Mouse (Mus musculus) limb, embryonic 10.5 days (tissue): Measurements from ENCODE around the gene Mettl9. TPM values are rescaled to one million over a fixed set of nuclear protein-coding genes. Genes with fewer than 3 reads are reported as not detected.

ENCODE experiments used
- DNase-seq: peaks from one replicate; pipeline ENCODE4 v3.0.0-alpha.2; 2017; ENCODE audit warnings: low spot score
- H3K27ac ChIP-seq: fragments of 300-500 bp; sonication (generic); 2 replicates; pipeline ENCODE4 v1.5.1; 2016; ENCODE audit warnings: mild to moderate bottlenecking
- H3K27me3 ChIP-seq: fragments of 300-500 bp; sonication (generic); 2 replicates; pipeline ENCODE4 v1.6.1; 2016; ENCODE audit warnings: low read depth, mild to moderate bottlenecking; ENCODE audit not compliant: poor library complexity, severe bottlenecking
- H3K36me3 ChIP-seq: fragments of 300-500 bp; sonication (generic); 2 replicates; pipeline ENCODE4 v1.6.1; 2016; ENCODE audit warnings: mild to moderate bottlenecking, moderate library complexity
- H3K4me1 ChIP-seq: fragments of 300-500 bp; sonication (generic); 2 replicates; pipeline ENCODE4 v1.6.1; 2016
- H3K4me3 ChIP-seq: fragments of 300-500 bp; sonication (generic); 2 replicates; pipeline ENCODE4 v1.5.1; 2016; ENCODE audit warnings: mild to moderate bottlenecking, moderate library complexity
- H3K9me3 ChIP-seq: fragments of 300-500 bp; sonication (generic); replicated peaks from 2 replicates; pipeline ENCODE4 v1.6.1; 2016; ENCODE audit warnings: mild to moderate bottlenecking
- WGBS: fragments of 180-500 bp; shearing (Covaris S2); methylation state at CpG from one replicate; pipeline ENCODE4 v1.1.7; 2016; 5-methylcytosine and 5-hydroxymethylcytosine counted together
- polyA plus RNA-seq: library from polyadenylated mRNA; unstranded; fragments of >200 nt; fragmentation: Nextera tagmentation; extraction: Ambion mirVana; gene quantifications from 2 replicates; pipeline ENCODE4 v1.2.1, GENCODE M21; 2016

Gene Mettl9
- polyA plus RNA-seq, 1 experiment from 2014 or later: 223 TPM

DNA sequence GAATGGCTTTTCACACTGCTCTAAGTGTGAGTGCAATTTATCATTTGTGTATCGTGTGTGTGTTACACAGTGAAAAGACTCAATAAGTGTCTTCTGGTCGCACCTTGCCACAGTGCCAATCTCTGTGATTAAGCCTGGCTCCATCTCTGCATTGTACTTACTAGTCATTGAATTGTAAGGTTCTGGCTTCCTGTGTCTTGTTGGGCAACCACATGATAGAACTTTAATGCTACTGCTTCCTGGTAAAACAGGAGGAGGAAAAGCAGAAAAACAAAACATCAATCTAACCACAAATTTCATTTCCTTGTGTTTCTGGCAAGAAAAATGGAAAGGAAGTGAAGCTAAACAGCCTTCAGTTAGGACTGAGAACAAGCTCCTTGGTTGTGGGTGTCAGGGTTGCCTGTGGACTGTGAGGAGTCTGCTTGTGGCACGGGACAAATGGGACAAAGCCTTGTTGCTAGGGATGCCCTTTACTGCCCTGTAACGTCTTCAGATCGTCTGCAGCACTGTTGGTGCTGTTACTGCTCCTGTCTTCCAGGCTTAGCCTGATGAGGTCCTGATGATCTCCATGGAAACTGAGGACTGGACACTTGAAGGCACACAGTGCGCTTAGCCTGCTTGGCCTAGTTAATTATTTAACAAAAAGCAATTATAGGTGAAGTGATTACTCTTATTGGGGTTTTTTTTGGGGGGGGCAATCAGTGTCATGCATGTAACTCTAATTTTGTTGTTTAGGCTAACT is 25.4 kb downstream of the Mettl9 start:
- H3K4me1 ChIP-seq: no peaks in the 10 kb centered on the region
- H3K27ac ChIP-seq: no peak overlapping the region
- 76% methylated on average over 6 of the region's 6 CpGs for WGBS
- H3K4me3 ChIP-seq: no peak overlapping the region
- DNase-seq: no peak
- no peaks in the 10 kb centered on the region for H3K9me3 ChIP-seq
- no peaks in the 10 kb centered on the region for H3K27me3 ChIP-seq
- peaks cover 85% of the 10 kb centered on the region for H3K36me3 ChIP-seq

- H3K36me3 ChIP-seq: peaks cover 78% of the 10 kb centered on the region
- no peak for DNase-seq
- H3K27ac ChIP-seq: no peak overlapping the region
- no peaks in the 10 kb centered on the region for H3K9me3 ChIP-seq
- H3K27me3 ChIP-seq: no peaks in the 10 kb centered on the region
- no peak overlapping the region for H3K4me3 ChIP-seq
- WGBS: 74% methylated on average over 4 of the region's 4 CpGs
- no peaks in the 10 kb centered on the region for H3K4me1 ChIP-seq
Measured at GRCm38 (mm10) chr7:121064309-121064708, 30.1 kb downstream of the Mettl9 start.

DNA sequence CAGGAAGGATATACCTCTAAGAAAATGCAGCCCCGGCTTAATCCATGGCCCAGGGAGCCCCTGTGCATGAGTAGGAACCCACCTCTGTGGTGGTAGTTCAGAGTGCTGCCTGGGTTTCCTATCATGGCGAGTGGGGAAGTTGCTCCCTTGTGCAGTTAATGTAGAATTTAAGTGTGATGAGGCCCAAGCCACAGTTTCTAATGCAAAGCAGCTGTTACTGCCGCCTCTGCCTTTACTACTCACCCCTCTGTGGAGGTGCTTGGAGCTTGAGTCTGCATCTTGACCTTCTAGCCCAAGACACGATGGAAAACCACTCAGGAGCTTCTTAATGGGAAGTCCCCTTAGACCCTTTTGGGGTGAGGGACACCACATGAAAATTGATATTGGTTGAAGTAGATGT is 37.0 kb downstream of the Mettl9 start:
- H3K4me1 ChIP-seq: 0 out of 2 replicates have a peak, but pooled peaks cover 4% of the 10 kb centered on the region
- H3K36me3 ChIP-seq: peaks cover 87% of the 10 kb centered on the region
- H3K4me3 ChIP-seq: no peak overlapping the region
- WGBS: 77% methylated on average over 4 of the region's 4 CpGs
- no peak overlapping the region for H3K27ac ChIP-seq
- no peaks in the 10 kb centered on the region for H3K9me3 ChIP-seq
- no peak for DNase-seq
- no peaks in the 10 kb centered on the region for H3K27me3 ChIP-seq

- no peak overlapping the region for H3K4me3 ChIP-seq
- no peaks in the 10 kb centered on the region for H3K27me3 ChIP-seq
- H3K36me3 ChIP-seq: peaks cover 88% of the 10 kb centered on the region
- no peak for DNase-seq
- no peaks in the 10 kb centered on the region for H3K9me3 ChIP-seq
- H3K4me1 ChIP-seq: 0 out of 2 replicates have a peak, but pooled peaks cover 4% of the 10 kb centered on the region
- H3K27ac ChIP-seq: no peak overlapping the region
- 93% methylated on average over 5 of the region's 5 CpGs for WGBS
Measured at GRCm38 (mm10) chr7:121072506-121072905, 38.3 kb downstream of the Mettl9 start.

DNA sequence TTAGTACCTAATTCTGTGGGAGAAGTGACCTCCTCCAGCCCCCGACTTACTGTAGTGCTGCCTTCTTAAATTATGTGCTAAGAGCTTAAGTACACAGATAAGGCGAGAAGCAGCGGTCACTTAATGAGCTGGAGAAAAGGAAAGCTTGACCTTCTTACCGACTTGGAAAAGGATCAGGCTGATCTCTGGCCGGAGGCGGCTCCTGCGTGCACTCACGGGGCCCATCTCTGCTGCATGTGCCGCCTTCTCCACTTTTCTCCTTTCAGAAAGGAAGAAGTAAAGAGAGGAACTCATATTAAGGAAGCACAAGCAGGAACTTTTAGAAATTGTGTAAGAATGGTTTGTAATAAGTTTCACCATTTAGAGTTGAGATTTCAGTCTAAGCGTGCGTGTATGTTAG is 40.0 kb downstream of the Mettl9 start, which contains the start of gene Igsf6:
Igsf6 (minus strand) TSS at position 292 of the 400 bp plus-strand sequence.
- H3K27ac ChIP-seq: no peak within 1 kb of the TSS
- no peaks in the 10 kb centered on the region for H3K27me3 ChIP-seq
- H3K4me1 ChIP-seq: 0 out of 2 replicates have a peak, but pooled peaks cover 4% of the 10 kb centered on the region
- no peak within 1 kb of the TSS for H3K4me3 ChIP-seq
- H3K9me3 ChIP-seq: no peaks in the 10 kb centered on the region
- 84% methylated on average over 11 of the region's 11 CpGs for WGBS
- H3K36me3 ChIP-seq: peaks cover 88% of the 10 kb centered on the region
- DNase-seq: no peak

GRCm38 (mm10) chr7:121074801-121075400 is 40.7 kb downstream of the Mettl9 start:
- H3K27me3 ChIP-seq: no peaks in the 10 kb centered on the region
- DNase-seq: no peak
- no peaks in the 10 kb centered on the region for H3K9me3 ChIP-seq
- H3K27ac ChIP-seq: no peak overlapping the region
- H3K4me3 ChIP-seq: no peak overlapping the region
- H3K4me1 ChIP-seq: 0 out of 2 replicates have a peak, but pooled peaks cover 4% of the 10 kb centered on the region
- 89% methylated on average over 6 of the region's 6 CpGs for WGBS
- H3K36me3 ChIP-seq: peaks cover 87% of the 10 kb centered on the region

GRCm38 (mm10) chr7:121075416-121075815 is 41.2 kb downstream of the Mettl9 start:
- DNase-seq: no peak
- Histone ChIP-seq H3K4me1 (0 out of 2 replicates have a peak, but pooled peaks cover 4% of the 10 kb centered on the region), H3K36me3 (peaks cover 87% of the 10 kb centered on the region), H3K4me3 (no peak overlapping the region), H3K27ac (no peak overlapping the region), H3K27me3 (no peaks in the 10 kb centered on the region), H3K9me3 (no peaks in the 10 kb centered on the region)
- 92% methylated on average over 5 of the region's 5 CpGs for WGBS

DNA sequence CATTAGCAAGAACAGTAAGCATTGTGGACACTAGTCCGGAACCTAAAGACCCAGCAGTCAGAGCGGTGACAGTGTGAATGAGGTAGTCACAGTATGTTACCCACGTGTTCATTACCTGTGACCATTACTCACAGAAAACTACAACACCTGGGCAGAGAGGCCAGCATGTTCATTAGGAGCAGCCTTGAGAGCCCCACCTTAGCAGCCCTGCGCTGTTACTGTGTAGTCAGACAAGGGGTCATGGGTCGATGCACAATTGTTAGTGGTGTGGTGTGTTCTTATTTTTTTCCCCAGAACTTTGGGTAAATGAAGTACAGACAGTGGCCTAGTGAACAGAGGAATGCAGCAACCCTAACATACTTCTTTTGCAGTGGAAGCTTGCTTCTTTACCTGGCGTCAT is 43.1 kb downstream of the Mettl9 start:
- Histone ChIP-seq H3K27ac (no peak overlapping the region), H3K36me3 (peaks cover 71% of the 10 kb centered on the region), H3K9me3 (no peaks in the 10 kb centered on the region), H3K4me3 (no peak overlapping the region), H3K27me3 (no peaks in the 10 kb centered on the region), H3K4me1 (peaks cover 8% of the 10 kb centered on the region)
- no peak for DNase-seq
- 94% methylated on average over 6 of the region's 6 CpGs for WGBS

DNA sequence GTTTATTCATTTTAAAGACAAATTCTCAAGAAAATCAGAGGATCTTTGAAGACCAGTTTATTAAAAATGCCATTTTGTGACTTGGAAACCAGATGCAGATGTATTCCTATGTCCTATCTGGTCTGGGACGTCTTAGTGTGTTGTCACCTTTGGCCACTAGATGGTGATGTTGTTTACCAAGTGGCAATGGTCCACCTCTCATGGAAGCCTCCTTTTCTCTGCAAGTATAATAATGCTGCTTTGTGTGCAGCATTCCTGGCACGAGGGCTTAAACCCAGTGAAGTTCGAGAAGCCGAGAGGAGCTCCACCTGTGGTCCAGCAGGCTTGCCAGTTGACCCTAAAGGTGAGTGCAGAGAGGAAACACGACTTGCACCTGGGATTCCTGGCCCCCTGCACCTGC is 43.6 kb downstream of the Mettl9 start:
- Histone ChIP-seq H3K36me3 (peaks cover 67% of the 10 kb centered on the region), H3K4me3 (no peak overlapping the region), H3K9me3 (no peaks in the 10 kb centered on the region), H3K27me3 (no peaks in the 10 kb centered on the region), H3K27ac (no peak overlapping the region), H3K4me1 (peaks cover 11% of the 10 kb centered on the region)
- 44% methylated on average over 5 of the region's 5 CpGs for WGBS
- peak; percentile 40 for DNase-seq

GRCm38 (mm10) chr7:121081350-121081749 is 47.1 kb downstream of the Mettl9 start, which contains the start of gene Otoa:
Gene Otoa, plus strand, starts transcription at chr7:121081650.
- 84% methylated on average over 4 of the region's 4 CpGs for WGBS
- peaks cover 30% of the 10 kb centered on the region for H3K4me1 ChIP-seq
- no peaks in the 10 kb centered on the region for H3K27me3 ChIP-seq
- H3K27ac ChIP-seq: no peak within 1 kb of the TSS
- peaks cover 37% of the 10 kb centered on the region for H3K36me3 ChIP-seq
- no peak within 1 kb of the TSS for H3K4me3 ChIP-seq
- no peaks in the 10 kb centered on the region for H3K9me3 ChIP-seq
- DNase-seq: no peak

DNA sequence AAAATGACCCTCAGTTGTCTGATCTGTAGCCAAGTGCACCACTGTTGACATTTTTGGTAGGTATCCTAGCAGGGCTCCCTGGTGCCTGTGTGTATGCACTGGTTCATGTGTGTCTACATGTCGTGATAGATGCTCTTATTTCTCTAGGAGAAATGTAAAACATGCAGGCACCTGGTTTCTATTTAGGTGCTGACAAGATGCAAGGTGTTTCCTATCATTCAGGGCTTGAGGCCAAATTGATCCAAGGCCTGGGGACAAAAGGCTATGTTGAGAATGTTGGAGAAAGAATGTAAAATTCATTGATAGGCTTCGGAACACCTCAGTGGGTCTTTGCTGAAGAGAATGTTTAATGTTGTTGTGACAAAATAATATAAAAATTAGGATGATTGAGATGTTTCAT is 47.6 kb downstream of the Mettl9 start:
- 59% methylated on average over 2 of the region's 2 CpGs for WGBS
- DNase-seq: no peak
- Histone ChIP-seq H3K36me3 (peaks cover 32% of the 10 kb centered on the region), H3K27me3 (no peaks in the 10 kb centered on the region), H3K27ac (no peak overlapping the region), H3K4me1 (peaks cover 30% of the 10 kb centered on the region), H3K4me3 (no peak overlapping the region), H3K9me3 (no peaks in the 10 kb centered on the region)

- 78% methylated on average over 9 of the region's 9 CpGs for WGBS
Measured at GRCm38 (mm10) chr7:121082949-121083513, 48.8 kb downstream of the Mettl9 start.

DNA sequence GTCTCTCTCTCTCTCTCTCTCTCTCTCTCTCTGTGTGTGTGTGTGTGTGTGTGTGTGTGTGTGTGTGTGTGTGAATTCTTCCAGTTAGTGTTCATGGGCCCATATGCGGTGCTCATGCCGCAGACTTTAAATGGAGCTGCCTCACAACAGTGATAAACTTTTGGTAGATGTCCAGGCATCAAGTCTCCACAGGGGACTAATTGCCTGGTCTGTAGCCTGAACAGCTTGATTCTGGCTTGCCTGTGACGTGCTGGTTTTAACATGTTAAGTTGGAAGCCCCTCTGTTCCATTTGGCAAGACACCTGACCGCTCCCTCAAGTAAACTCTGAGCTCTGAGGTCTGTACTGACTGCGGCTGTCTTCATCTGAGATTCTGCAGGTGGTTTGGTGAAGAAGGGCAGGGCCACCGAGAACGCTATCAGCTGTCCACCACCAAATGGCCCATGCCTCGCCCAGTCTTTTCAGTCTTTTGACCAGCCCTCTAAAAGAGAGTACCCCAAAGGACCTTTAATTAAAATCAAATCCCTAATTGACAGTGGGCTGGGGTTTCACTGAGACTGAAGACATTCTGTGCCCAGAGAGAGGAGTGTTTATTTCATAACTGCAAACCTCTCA is 50.7 kb downstream of the Mettl9 start:
- no peak for DNase-seq
- H3K4me3 ChIP-seq: no peak overlapping the region
- 78% methylated on average over 8 of the region's 8 CpGs for WGBS
- H3K4me1 ChIP-seq: peaks cover 30% of the 10 kb centered on the region
- peaks cover 7% of the 10 kb centered on the region; the same call in 1 of the 2 replicates for H3K36me3 ChIP-seq
- no peaks in the 10 kb centered on the region for H3K9me3 ChIP-seq
- H3K27ac ChIP-seq: no peak overlapping the region
- H3K27me3 ChIP-seq: no peaks in the 10 kb centered on the region

More at GRCm38 (mm10) chr7:121082949-121083513, 48.8 kb downstream of the Mettl9 start:
- Histone ChIP-seq H3K36me3 (peaks cover 20% of the 10 kb centered on the region), H3K27me3 (no peaks in the 10 kb centered on the region), H3K4me1 (peaks cover 30% of the 10 kb centered on the region), H3K9me3 (no peaks in the 10 kb centered on the region), H3K27ac (no peak overlapping the region), H3K4me3 (no peak overlapping the region)
- DNase-seq: no peak
